Mouse (Mus musculus): Measurements from ENCODE around the gene Rsg1.

GRCm38 (mm10) chr4:141235537-141236111, 21.9 kb downstream of the Rsg1 start:
- TF ChIP-seq CTCF (IDR thresholded peaks at IDR 0.05) (no peak), EP300 (IDR thresholded peaks at IDR 0.05; ENCODE audit: insufficient read depth, low read depth, low read length) (no peak)

All from heart, adult 2 months (tissue).